Mouse (Mus musculus) lung, postnatal 10 days (tissue): ENCODE measurements around the gene Tmem222.

ENCODE experiments used
- DNase-seq: peaks from one replicate; pipeline ENCODE4 v3.0.0; 2021

The Tmem222 gene

DNA sequence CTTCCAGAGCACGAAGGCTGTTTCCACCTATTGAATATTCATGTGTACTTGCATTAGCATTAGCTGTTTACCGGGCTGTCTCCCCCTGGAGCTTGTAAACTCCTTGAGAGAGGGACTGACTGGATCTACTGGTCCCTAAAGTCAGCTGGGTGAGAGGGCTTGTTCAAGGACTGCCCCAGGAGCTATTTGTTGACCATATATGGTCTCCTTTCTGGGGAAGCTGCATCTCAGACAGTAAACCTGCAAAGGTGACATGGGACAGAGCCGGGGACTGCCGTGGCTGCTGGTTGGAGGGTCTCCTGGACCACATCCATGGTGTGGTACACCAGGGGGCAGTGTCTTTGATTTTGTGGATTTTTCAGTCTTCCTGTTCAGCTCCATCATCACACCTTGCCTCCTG, 5.1 kb upstream of the Tmem222 start:
- no peak for DNase-seq

DNA sequence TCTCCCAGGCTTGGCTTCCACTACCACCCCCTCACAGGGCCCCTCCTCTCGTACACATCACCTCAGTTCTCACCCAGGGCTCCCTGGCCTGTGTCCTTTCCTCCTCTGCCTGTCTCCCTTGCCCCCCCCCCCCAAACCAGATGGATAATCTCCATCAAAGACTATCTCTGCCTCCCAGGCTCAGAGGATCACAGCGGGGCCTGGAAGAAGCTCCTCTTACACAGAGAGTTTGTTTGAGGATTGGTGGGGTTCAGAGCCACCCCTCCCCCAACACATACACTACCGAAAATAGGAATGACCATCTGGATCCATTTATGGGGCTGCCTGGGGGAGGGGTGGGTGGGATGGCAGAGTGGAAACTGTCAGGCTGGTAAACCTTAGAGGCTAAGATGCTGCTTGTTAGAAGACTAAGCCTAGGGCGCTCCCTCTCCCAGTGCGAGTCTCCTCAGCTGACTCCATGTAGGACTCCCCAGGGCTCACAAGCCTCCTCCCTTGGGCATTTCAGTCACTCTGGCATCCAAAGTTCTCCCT, 4.4 kb upstream of the Tmem222 start:
- DNase-seq, result no peak

DNA sequence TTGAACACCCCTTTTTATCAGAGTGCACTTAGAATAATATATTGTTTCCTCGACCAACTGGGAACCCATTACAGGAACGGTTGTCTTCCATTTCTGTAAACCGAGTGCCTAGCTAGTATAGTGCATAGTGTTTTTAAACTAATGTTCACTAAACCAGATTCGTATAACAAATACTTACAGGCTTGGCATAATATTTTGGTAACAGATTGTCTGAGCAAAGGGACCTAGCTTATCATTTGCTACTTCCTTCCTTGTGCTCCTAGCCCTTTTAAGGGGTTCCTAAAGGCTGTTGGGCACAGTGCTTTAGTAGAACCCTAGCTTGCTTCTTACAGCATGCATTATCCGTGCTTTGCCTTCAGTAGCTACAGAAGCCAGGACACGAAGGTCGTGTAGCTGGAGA, 3.9 kb upstream of the Tmem222 start:
- DNase-seq, result no peak

DNA sequence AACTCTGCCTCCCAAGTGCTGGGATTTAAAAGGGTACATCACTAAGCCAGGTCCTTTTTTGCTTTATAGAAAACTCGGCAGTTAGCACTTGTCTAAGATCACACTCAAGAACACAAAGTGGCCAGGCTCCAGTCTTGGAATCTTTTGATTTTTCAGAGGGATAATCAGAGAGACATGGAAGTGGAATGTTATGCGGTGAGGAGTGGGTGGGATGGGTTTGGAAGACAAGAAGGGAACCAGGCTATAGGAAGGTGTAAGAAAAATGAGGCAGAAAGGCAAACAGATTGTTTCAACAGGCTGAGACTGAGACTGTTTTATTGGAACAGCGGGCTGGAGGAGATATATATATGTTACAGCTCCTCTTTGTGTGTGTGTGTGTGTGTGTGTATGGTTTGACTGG, 890 bp upstream of the Tmem222 start:
- DNase-seq, result no peak

DNA sequence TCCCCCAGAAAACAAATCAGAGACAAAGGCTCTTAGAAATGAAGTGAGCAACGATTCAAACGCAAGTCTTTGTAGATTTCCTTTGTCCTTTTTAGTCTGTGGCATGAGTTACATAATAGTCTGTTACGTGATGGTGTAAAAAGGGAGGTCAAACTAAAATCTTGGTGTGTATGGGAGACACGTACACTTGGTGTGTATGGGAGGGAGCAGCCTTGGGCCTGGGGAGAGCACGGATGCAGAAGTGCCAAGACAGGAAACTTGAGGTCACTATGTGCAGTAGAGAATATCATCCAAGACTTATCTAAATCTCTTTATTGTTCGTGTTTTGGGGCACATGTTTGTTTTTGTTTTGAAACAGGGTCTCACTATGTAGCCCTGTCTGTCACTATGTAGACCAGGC, 475 bp upstream of the Tmem222 start:
- no peak for DNase-seq

DNA sequence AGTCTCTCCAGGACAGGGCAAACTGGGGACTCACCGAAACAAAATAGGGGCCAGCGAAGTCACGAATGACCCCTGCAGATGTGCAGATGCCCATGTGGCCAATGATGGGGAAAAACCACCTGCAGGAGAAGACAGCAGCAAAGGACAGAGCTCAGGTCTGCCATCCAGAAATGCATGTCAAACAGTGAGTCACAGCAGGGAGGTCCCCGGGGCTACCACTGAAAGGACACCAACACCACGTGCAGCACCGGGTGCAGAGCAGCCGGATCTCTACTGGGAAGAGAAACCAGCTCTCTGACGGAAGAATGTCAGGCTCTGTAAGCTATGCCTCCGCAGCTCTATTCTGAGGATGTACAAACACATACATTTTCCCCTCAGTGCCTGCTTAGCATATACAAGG, 6.7 kb downstream of the Tmem222 start:
- DNase-seq, result no peak

DNA sequence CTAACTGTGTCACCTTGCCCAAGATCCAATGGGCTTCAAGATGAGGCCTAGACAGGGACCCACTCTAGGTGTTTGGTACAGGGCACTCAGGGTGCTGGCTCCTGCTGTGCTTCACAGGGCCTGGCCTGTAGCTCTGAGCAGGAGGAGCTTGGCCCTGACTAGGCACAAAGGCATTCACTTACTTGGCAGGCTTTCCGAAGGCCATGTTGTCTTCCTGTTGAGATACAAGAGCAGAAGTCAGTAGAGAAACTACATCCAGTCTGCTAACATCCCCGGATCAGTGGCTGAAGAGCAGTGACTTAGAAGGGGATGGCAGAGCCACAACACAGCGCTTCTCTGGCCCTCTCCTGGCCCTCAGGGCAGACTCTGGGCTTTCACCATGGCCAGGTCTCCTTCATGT, 8.0 kb downstream of the Tmem222 start:
- no peak for DNase-seq

DNA sequence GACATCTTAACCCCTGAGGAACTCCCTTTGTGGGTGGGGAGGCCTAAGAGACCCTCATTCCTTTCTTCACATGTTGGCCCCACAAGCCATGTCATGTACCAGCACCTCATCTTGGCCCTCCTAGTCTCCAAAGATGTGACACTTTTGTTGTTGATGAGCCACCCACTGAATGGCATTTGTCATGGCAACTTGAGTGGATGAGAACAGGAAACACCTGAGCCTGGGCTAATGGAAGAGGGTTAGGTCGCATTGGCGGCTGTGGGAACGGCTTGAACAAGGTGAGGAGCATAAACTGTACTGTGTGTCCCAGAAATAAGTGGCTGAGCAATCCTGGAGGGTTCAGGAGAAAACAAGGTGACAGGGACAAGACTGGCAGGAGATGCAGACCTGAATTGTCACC, 8.7 kb downstream of the Tmem222 start:
- no peak for DNase-seq

DNA sequence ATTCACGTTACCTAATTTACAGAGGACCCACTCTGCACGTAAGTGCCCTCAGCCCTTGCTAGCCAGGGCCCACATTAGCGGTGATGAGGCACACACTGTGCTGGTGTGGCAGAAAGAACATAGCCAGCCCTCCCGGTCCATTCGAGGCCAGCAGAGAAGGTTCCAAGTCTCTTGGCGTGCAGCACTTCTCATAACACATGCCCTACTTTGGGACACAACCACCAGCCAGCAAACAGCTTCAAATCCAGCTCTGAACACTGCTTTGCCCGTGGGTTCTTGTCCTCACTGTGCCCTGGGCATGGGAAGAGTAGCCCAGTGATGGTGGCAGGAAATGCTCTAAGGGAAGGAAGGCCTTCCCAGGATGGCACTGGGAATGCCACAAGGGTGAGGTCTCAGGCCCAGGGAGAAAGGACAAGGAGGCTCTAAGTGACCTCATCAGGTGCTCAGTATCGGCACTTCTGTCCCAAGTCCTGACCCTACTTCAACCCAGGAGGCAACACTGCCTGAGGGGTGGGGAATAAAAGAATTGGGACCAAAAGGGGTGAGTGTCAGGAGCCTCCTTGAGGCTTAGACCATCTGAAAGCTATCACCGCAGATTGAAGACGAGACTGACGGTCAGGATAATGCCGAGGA, 11.2 kb downstream of the Tmem222 start:
- no peak for DNase-seq

DNA sequence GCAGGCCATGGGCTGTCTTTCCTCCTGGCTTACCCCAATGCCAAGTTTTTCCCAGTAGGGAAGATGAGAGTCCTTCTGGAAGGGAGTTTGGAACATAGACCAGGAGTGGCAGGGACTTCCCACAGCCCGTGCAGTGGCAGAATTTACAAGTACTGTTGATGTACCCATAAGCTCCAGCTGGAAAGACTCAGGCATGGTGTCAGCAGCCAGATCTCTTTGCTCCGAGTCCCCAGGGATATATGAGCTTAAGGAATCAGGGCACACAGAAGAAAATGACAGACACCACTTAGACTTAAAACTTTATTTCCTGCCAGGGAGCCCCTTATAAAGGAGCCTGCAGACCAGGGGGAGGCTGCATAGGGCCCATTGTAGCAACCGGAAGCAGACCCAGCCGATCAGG, 11.8 kb downstream of the Tmem222 start:
- no peak for DNase-seq

DNA sequence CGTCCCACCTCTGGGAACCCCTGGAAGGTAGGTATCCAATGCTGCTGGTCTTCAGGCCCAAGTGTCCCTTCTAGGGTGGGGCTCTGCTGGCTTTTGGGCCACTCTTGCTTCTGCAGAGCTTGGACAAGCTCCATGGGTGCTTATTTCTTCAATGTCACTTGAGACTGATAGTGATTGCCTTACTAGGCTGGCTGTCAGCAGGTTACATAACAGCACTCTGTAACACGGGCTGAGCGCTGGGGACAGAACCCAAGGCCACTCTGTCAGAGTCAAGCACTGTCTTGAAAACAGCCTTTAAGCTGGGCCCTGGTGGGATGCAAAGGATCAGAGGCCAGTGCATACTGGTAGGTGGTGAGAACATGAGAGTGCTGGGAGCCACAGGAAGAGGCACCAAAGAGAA, 12.3 kb downstream of the Tmem222 start:
- no peak for DNase-seq

DNA sequence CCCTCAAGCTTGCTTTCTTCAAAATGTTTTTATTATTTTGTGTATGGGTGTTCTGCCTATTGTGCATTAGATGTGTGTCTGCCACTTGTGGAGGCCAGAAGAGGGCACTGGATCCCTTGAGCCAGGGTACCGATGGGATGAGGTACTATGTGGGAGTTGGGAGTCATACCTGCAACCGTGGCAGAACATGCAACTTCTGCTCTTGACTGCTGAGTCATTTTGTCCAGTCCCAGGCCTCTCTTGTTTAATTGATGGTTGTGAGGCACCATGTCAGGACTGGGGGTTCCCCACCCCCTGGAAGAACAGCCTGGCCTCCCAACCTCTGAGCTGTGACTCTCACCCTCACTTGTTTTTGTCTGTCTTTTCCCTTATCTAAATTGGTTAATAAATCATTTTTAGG, 13.0 kb downstream of the Tmem222 start:
- no peak for DNase-seq

DNA sequence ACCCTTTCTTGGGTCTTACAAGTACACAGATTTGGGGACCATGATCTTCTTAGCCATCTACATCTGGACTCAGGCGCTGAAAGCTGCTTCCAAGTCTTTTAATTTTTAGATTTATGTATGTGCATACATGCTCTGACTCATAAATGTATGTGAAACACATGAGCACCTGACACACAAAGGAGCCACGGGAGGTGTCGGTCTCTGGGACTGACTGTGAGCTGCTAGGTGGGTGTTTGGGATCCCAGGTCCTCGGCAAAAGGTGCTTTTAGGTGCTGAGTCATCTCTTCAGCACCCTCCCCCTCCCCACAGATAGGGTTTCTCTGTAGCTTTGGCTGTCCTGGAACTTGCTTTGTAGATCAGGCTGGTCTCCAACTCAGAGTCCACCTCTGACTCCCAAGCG, 13.8 kb downstream of the Tmem222 start:
- DNase-seq, result no peak

DNA sequence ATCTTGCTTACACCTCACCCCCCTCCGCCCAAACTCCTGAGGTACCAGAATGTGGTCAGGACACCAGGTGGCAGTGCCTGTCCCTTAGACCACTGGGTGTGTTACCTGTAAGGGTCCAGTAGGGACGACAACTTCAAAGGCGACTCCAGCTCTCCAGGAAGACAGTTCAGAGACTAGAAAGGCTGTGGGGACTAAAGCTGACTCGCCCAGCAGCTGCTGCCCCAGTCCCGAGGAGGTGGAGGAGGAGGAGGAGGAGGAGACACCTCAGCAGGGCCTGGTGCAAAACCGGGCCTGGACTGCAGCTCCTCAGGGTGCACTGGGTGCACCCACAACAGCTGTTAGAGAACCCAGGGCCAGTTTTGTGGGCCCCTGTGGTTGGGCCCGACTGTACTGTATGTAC, 14.7 kb downstream of the Tmem222 start, which contains the start of gene Sytl1:
Sytl1 (minus strand) TSS at position 232 of the 400 bp plus-strand sequence.
- DNase-seq, result no peak

DNA sequence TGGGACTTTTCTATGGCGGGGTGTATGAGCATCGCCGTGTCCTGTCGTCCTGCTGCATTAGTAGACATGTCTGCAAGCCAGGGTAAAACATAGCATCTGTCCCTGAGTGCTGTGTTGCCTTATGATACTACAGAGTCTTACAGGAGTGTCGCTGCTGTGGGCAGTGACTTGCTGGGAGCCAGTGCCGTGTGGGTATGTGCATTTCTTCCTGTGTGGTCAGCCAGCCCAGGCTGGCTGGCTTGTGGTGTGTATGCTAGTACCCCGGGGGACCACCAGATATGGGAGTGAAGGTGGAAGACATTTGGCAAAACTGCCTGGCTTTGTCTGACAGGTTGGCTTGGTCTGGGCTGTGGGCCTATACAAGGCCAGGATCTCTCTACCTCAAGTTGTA, 15.2 kb downstream of the Tmem222 start:
- DNase-seq, result no peak

DNA sequence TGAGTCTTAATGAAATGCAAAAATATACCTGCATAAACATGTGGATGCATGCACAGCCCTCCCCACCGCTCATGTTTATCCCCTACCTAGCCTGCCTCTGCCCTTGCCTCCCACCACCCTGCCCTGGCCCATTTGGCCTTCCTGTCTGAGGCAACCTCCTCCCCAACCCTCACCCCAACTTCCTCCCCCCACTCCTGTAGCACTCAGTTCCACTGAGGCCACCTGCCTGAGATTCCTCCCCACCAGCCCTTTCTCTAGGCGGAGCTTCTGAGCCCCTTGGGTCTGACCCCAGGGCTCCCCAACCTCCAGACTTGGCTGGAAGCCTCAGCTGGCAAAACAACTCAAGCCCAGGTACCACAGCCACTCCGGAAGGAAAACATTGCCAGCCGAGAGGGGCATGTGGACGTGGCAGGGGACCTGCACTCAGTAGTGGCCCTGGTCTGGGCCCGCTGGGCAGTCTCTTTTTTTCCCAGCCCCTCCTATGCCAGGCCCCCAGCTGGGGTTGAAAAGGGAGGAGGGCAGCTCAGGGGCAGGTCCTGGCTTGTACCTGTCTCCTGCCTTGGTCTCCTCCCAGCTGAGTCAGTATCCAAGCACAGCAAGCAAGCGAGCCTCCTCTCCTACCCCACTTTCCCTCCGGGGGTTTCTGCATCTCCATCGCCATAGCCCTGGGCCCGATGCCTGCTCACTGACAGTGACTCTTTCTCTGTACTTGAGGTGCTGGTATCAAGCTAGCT, 15.8 kb downstream of the Tmem222 start:
- no peak for DNase-seq

DNA sequence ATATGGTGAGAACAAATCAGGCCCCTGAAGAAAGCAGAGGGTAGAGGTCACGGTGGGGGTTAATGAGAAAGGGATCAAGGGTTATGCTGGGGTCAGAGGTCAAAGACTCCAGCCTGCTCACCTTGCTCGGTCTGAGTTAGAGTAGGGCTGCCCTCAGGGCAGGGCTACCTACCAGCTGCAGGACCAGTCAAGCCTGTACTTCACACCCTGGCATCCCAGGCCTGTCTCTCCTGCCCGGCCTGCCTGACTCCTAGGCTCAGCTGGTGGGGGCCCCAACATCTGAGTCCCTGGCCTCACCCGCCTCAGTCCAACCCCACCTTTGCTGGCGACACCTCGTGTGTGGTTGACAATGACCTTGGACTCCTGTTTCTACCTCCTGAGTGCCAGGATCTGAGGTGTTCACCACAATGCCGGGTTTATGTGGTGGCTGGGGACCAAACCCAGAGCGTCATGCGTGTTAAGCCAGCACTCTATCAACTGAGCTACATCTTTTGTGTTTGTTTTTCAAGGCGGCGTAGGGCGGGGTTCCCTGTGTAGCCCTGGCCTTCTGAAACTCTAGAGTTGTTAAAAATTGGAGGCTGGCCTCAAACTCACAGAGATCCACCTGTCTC, 19.7 kb downstream of the Tmem222 start:
- no peak for DNase-seq

DNA sequence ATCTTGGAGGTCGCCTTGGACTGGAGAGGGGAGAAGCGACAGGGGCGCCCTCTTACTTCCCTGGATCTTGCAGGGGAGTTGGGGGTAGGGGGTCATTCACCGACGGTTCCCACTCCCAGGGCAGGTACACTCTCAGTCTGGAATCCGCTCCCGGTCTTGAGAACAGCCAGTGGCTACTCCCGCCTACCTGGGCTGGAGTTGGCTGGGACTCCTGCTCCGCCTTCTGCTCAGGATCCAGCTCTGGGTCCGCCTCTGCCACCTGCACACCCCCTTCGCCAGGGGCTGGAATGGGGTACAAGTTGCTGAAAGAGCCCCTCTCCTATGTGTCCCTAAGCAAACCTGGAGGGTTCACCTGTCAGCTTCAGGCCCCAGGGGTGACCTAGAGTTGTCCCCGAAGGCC, 20.4 kb downstream of the Tmem222 start:
- no peak for DNase-seq

DNA sequence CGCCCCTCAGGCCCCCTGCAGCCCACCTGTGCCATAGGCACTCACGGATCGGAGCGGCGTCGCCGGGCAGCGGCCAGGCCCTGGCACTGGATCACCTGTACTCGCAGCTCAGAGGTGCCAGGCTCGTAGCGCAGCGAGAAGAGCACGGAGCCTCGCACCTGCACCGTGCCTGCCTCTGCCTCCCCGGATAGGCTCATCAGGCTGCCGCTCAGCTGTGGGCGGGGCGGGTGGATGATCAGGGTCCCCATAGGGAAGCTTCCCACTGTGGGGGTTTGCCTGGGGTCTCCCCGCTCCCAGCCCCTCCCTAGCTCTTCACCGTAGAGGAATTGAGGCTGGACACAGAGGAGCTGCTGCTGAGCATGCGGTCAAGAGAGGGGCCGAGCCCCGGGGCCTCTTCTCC, 20.8 kb downstream of the Tmem222 start:
- no peak for DNase-seq

DNA sequence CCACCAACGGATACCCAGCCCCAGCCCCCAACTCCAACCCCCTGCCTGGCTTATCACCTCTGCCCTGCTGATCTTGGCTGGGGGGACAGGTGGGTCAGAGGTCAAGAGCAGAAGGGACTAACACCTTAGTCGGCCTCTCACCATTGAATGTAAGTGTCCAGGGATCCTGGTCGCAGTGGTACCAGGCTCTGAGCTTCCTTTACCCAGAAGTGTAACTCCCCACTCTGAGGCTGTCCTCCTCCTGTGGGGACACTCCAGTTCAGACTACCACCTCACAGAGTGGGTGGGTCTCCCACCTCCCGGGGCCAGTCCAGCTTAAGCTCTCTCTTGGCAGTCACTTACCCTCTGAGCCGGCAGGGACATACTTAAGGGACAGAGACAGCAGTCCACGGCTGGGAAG, 22.2 kb downstream of the Tmem222 start:
- DNase-seq, result no peak

DNA sequence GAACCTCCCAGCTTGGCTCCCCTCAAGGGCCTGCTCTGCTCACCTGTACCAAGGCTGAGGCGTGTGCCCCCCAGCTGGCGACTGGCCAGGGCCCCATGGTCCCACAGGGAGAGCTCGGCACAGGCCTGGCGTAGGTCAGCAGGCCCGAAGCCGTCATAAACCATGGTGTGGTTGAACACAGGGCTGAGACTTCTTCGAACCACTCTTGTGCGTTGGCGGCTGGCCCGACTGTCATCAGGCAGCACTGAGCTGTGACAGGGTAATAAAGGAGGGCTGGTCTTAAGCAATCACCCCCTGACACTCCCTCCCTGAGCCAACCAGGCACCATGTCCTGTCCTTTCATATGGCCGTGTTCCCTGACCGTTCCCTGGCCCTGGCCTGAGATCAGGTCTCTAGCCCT, 24.2 kb downstream of the Tmem222 start:
- DNase-seq, result no peak

DNA sequence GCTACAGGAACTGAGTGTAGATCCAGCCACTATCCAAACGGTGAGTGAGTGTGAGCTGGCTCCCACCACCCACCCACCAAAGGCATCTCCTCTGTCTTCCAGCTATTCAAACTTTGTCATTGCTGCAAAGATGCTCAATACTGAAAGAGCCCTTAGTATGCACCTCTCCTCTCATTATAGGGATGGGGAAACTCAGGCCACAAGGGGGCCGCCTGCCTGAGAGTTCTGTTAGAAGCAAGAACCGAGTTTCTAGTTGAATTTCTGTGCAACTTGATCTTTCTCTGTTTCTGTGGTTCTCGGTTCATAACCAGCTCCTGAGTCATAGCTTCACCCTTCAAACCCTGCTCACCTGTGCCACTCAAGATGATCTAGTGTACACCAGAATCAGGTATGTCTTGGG, 25.5 kb downstream of the Tmem222 start:
- no peak for DNase-seq

DNA sequence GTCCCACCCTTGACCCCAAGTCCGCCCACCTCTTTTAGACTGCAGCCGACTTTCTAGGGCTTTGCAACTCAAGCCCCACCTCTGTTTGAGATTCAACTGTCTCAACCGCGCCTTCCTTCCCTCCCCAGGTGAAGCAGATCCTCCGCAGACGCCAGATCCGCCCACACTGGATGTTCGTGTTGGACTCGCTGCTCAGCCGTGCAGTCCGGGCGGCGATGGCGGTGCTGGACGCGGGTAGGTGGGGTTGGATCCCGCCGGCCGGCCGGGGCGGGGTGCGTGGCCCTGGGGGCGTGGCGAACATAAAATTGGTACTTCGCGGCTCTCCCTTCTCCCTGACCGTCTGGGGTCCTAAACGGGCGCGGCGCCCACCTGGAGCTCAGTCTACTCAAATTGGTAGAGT, 26.4 kb downstream of the Tmem222 start:
- DNase-seq, result peak; percentile 38

DNA sequence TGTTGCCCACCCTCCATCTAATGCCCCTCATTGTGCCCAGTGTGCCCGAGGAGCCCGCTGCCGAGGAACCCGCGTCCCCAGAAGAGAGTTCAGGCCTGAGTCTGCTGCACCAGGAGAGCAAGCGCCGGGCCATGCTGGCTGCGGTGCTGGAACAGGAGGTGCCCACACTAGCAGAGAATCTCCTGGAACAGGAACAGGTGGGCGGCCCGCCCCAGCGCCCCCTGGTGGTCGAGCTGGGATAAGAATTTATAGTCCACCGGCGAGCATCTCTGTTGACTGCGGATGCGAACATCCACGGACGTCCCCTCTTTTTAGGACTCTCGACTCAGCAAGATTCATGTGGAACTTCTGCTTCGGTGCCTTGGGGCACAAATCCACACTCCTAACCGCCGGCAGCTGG, 27.0 kb downstream of the Tmem222 start:
- peak; percentile 88 for DNase-seq
